Mouse (Mus musculus) forebrain, embryonic 12.5 days (tissue): ENCODE data around the gene Rpl32. TPM values are rescaled to one million over a fixed set of nuclear protein-coding genes. Genes with fewer than 3 reads are reported as not detected.
"Not testable (repeated sequence)": the region's sequence is repeated elsewhere in the genome, so short reads cannot be mapped to it uniquely, and the experiment has no call there.

Experiments used
- ATAC-seq: fragments of 200-750 bp; cut with Nextera tagmentation; 2 replicates; pipeline ENCODE4 v1.8.0; 2017; ENCODE audit warnings: moderate TSS enrichment; ENCODE audit not compliant: low FRiP score
- H3K27ac ChIP-seq: fragments of 300-500 bp; sonication (generic); 2 replicates; pipeline ENCODE4 v1.5.1; 2016; ENCODE audit warnings: mild to moderate bottlenecking
- H3K27me3 ChIP-seq: fragments of 300-500 bp; sonication (generic); 2 replicates; pipeline ENCODE4 v1.6.1; 2016; ENCODE audit warnings: mild to moderate bottlenecking
- H3K36me3 ChIP-seq: fragments of 300-500 bp; sonication (generic); replicated peaks from 2 replicates; pipeline ENCODE4 v1.6.1; 2016; ENCODE audit warnings: mild to moderate bottlenecking
- H3K4me1 ChIP-seq: fragments of 300-500 bp; sonication (generic); 2 replicates; pipeline ENCODE4 v1.6.1; 2016
- H3K4me2 ChIP-seq: fragments of 300-500 bp; sonication (generic); 2 replicates; pipeline ENCODE4 v1.6.1; 2016; ENCODE audit warnings: mild to moderate bottlenecking, moderate library complexity
- H3K4me3 ChIP-seq: fragments of 300-500 bp; sonication (generic); replicated peaks from 2 replicates; pipeline ENCODE4 v1.5.1; 2016; ENCODE audit warnings: mild to moderate bottlenecking
- H3K9ac ChIP-seq: fragments of 300-500 bp; sonication (generic); 2 replicates; pipeline ENCODE4 v1.6.1; 2016; ENCODE audit warnings: mild to moderate bottlenecking
- H3K9me3 ChIP-seq: fragments of 300-500 bp; sonication (generic); 2 replicates; pipeline ENCODE4 v1.6.1; 2016
- WGBS: fragments of 180-500 bp; shearing (Covaris S2); methylation state at CpG from one replicate; pipeline ENCODE4 v1.1.7; 2016; 5-methylcytosine and 5-hydroxymethylcytosine counted together
- polyA plus RNA-seq: library from polyadenylated mRNA; unstranded; fragments of >200 nt; fragmentation: Nextera tagmentation; extraction: Ambion mirVana; gene quantifications from 2 replicates; pipeline ENCODE4 v1.2.1, GENCODE M21; 2016

The Rpl32 gene
- polyA plus RNA-seq, 1 experiment from 2014 or later, result 1,828 TPM

- Histone ChIP-seq H3K9me3 (no peaks in the 10 kb centered on the region), H3K4me1 (peaks cover 14% of the 10 kb centered on the region), H3K4me3 (peak within 1 kb of the TSS; percentile 36), H3K27me3 (no peaks in the 10 kb centered on the region), H3K4me2 (peak within 1 kb of the TSS; percentile 58), H3K27ac (peak within 1 kb of the TSS; percentile 76), H3K9ac (peak within 1 kb of the TSS; percentile 30; the same call in 1 of the 2 replicates), H3K36me3 (peaks cover 18% of the 10 kb centered on the region)
- ATAC-seq, result peak; percentile 93
- 1% methylated on average over 19 of the region's 19 CpGs for WGBS
Measured at GRCm38 (mm10) chr6:115838161-115838597, 29.6 kb upstream of the Rpl32 start, which contains the start of gene Efcab12. Gene Efcab12, minus strand, starts transcription at chr6:115838412.

DNA sequence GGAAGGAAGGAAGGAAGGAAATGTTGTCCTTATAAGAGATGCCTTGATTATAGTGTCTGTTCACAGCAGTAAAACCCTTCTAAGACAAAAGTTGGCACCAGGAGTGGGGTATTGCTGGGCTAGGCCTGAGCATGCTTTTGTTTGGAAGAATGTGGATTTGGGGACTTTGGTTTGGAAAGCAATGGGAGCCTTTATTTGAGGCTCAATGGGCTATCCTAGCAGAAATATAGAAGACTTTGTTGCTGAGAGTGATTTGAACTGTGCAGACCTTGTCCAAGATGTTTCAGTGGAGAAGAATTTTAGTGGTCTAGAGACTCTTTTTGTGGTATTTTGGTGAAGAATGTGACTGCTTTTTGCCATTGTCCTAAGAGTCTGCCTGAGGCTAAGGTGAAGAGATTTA is 25.3 kb upstream of the Rpl32 start:
- Histone ChIP-seq H3K4me1 (peaks cover 14% of the 10 kb centered on the region), H3K36me3 (no peaks in the 10 kb centered on the region), H3K9me3 (no peaks in the 10 kb centered on the region), H3K9ac (no peak overlapping the region), H3K27me3 (no peaks in the 10 kb centered on the region), H3K27ac (no peak overlapping the region), H3K4me2 (no peak overlapping the region), H3K4me3 (no peak overlapping the region)
- ATAC-seq, result no peak

DNA sequence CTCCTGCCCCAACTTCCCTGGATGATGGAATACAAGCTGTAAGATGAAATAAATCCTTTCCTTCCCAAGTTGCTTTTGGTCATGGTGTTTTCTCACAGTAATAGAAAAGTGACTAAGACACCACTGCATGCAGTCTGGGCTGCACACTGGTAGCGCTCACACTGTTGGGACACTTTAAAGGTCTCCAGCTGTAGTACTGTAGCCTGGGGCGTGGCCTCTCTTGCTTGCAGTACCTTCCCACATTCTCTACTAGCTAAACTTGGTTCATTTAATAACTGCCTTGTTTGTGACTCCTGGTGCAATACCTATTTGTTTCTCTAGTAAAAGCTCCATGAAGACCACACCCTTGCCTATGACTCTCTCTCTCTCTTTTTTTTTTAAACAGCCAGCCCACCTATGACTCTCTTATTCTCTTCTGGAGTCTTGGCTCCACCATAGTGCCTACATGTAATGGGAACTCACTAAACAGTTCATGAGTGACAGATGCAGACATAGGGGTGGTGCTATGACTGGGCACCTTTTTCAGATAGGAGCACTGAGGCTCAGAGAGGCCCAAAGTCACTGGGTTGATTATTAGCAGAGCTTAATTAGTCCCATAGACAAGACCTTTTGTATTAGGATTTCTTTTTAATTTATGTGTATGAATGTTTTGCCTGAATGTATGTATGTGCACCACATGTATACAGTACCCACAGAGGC is 23.8 kb upstream of the Rpl32 start:
- H3K9ac ChIP-seq, result no peak overlapping the region
- H3K27ac ChIP-seq, result no peak overlapping the region
- no peaks in the 10 kb centered on the region for H3K27me3 ChIP-seq
- no peaks in the 10 kb centered on the region for H3K36me3 ChIP-seq
- WGBS, result 92% methylated on average over 2 of the region's 2 CpGs
- H3K9me3 ChIP-seq, result no peaks in the 10 kb centered on the region
- no peak for ATAC-seq
- no peak overlapping the region for H3K4me3 ChIP-seq
- no peaks in the 10 kb centered on the region for H3K4me1 ChIP-seq
- H3K4me2 ChIP-seq, result no peak overlapping the region

- no peak overlapping the region for H3K4me3 ChIP-seq
- ATAC-seq, result no peak
- H3K4me2 ChIP-seq, result no peak overlapping the region
- H3K36me3 ChIP-seq, result no peaks in the 10 kb centered on the region
- no peak overlapping the region for H3K27ac ChIP-seq
- H3K4me1 ChIP-seq, result no peaks in the 10 kb centered on the region
- H3K9me3 ChIP-seq, result no peaks in the 10 kb centered on the region
- no peaks in the 10 kb centered on the region for H3K27me3 ChIP-seq
- 78% methylated on average over 6 of the region's 6 CpGs for WGBS
- no peak overlapping the region for H3K9ac ChIP-seq
Measured at GRCm38 (mm10) chr6:115830779-115831601, 22.4 kb upstream of the Rpl32 start.

- H3K9ac ChIP-seq, H3K4me1 ChIP-seq, H3K27me3 ChIP-seq, H3K27ac ChIP-seq, H3K9me3 ChIP-seq, H3K36me3 ChIP-seq, H3K4me3 ChIP-seq: not testable (repeated sequence)
- 3% methylated on average over 5 of the region's 11 CpGs for WGBS
- peak; percentile 88 for ATAC-seq
- H3K4me2 ChIP-seq, result peak overlapping the region; percentile 34; the same call in 1 of the 2 replicates
Measured at GRCm38 (mm10) chr6:115823850-115824464, 15.4 kb upstream of the Rpl32 start.

DNA sequence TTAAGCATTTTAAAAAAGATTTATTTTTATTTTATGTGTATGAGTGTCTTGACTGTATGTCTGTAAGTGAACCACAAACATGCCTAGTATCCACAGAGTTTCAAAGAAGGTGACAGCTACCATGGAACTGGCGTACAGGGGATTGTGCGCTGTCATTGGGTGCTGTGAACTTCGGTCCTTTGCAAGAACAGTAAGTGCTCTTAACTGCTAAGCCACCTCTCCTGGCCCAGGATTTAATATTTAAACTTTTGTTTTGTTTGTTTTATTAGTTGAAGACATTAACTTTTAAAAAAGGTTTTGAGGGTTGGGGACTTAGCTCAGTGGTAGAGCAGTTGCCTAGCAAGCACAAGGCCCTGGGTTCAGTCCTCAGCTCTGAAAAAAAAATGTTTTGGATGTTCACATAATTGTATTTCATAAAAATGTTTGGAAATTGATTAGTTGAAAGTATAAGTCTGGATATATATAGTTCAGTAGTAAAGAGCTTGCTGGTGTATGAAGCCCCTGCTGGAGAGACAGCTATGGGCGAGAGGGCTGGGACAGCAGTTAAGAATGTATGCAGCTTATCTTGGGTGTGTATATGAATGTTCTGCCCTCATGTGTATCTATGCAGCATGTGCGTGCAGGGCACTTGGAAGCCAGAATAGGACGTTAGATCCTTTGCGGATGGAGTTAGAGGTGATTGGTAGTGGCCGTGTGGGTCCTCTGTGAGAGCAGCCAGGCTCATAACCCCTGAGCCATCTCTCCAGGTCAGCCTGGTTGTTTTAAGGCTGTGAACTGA is 12.9 kb upstream of the Rpl32 start:
- no peak for ATAC-seq
- Histone ChIP-seq H3K4me1 (no peaks in the 10 kb centered on the region), H3K9ac (no peak overlapping the region), H3K27me3 (no peaks in the 10 kb centered on the region), H3K4me3 (no peak overlapping the region), H3K27ac (no peak overlapping the region), H3K4me2 (no peak overlapping the region), H3K9me3 (no peaks in the 10 kb centered on the region), H3K36me3 (no peaks in the 10 kb centered on the region)
- 88% methylated on average over 8 of the region's 8 CpGs for WGBS

GRCm38 (mm10) chr6:115818129-115818528 is 9.6 kb upstream of the Rpl32 start:
- H3K27me3 ChIP-seq, result no peaks in the 10 kb centered on the region
- 71% methylated on average over 2 of the region's 2 CpGs for WGBS
- ATAC-seq, result no peak
- no peak overlapping the region for H3K4me2 ChIP-seq
- H3K4me1 ChIP-seq, result no peaks in the 10 kb centered on the region
- no peak overlapping the region for H3K27ac ChIP-seq
- no peaks in the 10 kb centered on the region for H3K36me3 ChIP-seq
- H3K9me3 ChIP-seq, result no peaks in the 10 kb centered on the region
- H3K4me3 ChIP-seq, result no peak overlapping the region
- H3K9ac ChIP-seq, result no peak overlapping the region

- ATAC-seq, result no peak
- Histone ChIP-seq H3K4me1 (no peaks in the 10 kb centered on the region), H3K36me3 (no peaks in the 10 kb centered on the region), H3K4me3 (no peak overlapping the region), H3K9ac (no peak overlapping the region), H3K9me3 (no peaks in the 10 kb centered on the region), H3K4me2 (no peak overlapping the region), H3K27ac (no peak overlapping the region), H3K27me3 (no peaks in the 10 kb centered on the region)
- WGBS, result 76% methylated on average over 4 of the region's 4 CpGs
Measured at GRCm38 (mm10) chr6:115815041-115815440, 6.5 kb upstream of the Rpl32 start.

- Histone ChIP-seq H3K27ac (no peak overlapping the region), H3K9me3 (no peaks in the 10 kb centered on the region), H3K36me3 (no peaks in the 10 kb centered on the region), H3K4me1 (no peaks in the 10 kb centered on the region), H3K4me2 (no peak overlapping the region), H3K4me3 (no peak overlapping the region), H3K9ac (peak overlapping the region; percentile 36; the same call in 1 of the 2 replicates), H3K27me3 (no peaks in the 10 kb centered on the region)
- 40% methylated on average over 4 of the region's 4 CpGs for WGBS
- peak; percentile 30; the same call in 1 of the 2 replicates for ATAC-seq
Measured at GRCm38 (mm10) chr6:115814104-115814503, 5.6 kb upstream of the Rpl32 start.

DNA sequence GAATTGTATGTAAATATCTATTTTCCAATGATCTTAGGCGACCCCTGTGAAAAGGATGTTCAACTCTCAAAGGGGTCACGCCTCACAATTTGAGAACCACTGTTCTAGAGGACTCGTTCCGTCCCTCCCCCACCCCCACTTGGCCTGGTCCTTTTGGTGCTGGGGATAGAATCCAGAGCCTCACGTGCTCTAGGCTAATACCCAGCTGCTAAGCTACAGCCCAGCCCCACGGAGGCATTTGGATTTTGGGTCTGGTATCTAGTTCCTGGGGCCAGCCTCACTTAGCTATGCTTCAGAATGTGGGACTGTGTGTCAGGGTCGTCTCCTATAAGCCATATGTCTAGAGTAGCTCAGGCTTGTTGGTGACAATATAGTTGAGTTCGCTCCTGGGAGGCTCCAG is 3.1 kb upstream of the Rpl32 start:
- no peaks in the 10 kb centered on the region for H3K9me3 ChIP-seq
- H3K4me2 ChIP-seq, result no peak overlapping the region
- WGBS, result 77% methylated on average over 8 of the region's 8 CpGs
- no peak for ATAC-seq
- peaks cover 9% of the 10 kb centered on the region for H3K36me3 ChIP-seq
- no peaks in the 10 kb centered on the region for H3K27me3 ChIP-seq
- no peak overlapping the region for H3K4me3 ChIP-seq
- no peak overlapping the region for H3K27ac ChIP-seq
- H3K4me1 ChIP-seq, result peaks cover 9% of the 10 kb centered on the region
- H3K9ac ChIP-seq, result no peak overlapping the region

DNA sequence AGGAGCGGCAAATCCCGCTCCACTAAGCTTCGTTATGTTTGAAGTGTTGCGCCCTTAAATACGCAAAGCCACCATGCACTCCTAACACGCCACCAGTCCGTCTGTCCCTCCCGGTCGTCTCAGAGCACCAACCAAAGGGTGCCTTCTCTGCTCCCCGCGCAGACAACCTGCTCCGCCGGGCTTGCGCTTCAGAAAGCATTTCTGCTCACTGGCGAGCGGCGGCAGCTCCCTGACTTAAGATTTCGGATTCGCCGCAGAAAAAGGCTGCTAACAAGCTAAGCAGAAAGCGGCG is 405 bp downstream of the Rpl32 start:
- H3K9ac ChIP-seq, result peak overlapping the region; percentile 99
- WGBS, result 0% methylated on average over 22 of the region's 22 CpGs
- peaks cover 23% of the 10 kb centered on the region for H3K4me1 ChIP-seq
- peaks cover 43% of the 10 kb centered on the region for H3K36me3 ChIP-seq
- ATAC-seq, result no peak
- peak overlapping the region; percentile 97 for H3K27ac ChIP-seq
- peak overlapping the region; percentile 84 for H3K4me3 ChIP-seq
- peak overlapping the region; percentile 82 for H3K4me2 ChIP-seq
- no peaks in the 10 kb centered on the region for H3K27me3 ChIP-seq
- H3K9me3 ChIP-seq, result no peaks in the 10 kb centered on the region
